Mouse (Mus musculus) thymus, postnatal 36 days (tissue): ENCODE measurements around the gene Scfd2.

Experiments used
- DNase-seq, 2 experiments: peaks; one replicate each; pipeline ENCODE4 v3.0.0; 2022; ENCODE audit warnings: mixed read lengths in 2 of 2

Scfd2 gene

DNA sequence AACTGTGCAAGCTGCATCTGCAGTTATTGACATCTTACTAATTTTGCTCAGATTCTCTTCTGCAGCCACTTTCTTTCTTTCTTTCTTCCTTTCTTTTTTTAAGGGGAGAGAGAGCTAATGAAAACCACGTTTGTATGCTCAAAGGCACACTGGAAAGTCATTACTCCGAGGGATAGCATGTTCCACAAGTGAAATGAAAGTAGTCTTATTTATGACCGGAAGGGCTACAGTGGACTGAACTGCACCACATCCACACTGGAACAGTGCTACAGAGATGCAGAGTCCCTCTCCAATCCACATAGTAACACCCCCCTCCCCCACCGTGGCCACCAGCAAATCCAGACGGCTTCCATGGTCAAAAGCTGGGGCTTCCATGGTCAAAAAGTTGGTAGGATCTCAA, 224.3 kb downstream of the Scfd2 start:
- no peak for DNase-seq

DNA sequence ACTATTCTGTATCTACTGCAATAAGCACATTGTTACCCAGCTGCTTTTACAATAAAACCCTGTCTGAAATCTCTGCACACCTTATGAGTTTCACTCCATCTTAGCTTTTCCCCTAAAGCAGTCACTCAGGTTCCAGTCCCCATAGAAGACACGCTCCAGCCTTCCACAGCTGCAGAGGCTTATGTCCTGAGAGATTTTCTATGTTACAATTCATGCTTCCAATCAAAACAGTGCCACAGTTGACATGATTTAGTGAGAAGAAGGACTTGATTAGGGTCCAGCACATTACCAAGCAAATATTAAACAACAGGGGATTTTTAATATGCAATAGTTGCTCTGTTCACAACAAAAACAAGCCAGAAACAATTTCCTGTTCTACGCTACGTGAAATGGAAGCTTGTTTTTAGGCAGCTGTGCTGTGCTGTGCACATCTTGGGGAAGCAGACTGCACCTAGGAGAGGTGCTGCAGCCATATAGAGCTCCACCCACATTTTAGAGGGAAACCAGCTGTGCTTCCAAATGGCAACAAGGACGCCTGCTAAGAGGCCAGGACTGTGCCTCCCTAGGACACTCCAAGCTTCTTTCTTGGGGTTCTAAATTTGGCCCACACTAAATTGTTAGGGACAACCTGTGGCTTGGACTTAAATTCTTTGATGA, 225.9 kb downstream of the Scfd2 start:
- DNase-seq: no peak

DNA sequence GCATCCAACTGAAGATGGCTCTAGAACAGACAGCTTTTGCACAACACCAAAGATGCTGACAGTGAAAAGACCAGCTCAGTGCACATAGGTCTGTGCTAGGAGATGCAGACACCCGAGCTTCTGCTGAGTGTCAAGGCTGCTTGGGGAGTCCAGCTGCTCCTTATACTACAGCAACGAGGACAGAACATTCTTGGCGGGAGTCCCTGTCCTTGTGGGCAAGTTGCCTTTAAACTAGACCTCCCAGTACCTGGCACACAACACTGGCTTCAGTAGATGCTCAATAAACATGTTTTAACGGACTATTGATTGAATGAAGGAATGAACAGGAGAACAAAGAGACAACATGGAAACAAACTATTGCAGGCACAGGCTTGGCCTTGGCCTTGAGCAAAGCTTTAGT, 226.8 kb downstream of the Scfd2 start:
- no peak for DNase-seq

DNA sequence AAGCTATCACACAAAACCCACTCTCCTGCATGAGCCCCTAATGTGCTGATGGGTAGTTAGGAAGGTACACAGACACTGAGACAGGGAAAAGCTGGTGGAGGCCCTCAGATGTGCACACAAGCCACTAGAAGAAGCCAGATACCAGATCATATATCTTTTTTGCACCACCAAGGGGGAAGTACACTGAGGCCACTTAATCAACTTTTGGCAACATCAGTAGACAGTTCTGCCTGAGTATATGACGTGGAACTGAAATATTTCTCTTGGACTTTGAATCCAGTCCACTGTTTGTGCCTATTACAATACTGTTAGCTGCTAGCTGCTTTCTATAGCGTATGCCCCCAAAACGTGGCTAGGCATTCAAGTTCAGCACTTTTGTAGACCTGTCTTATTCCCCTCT, 229.2 kb downstream of the Scfd2 start:
- no peak for DNase-seq

DNA sequence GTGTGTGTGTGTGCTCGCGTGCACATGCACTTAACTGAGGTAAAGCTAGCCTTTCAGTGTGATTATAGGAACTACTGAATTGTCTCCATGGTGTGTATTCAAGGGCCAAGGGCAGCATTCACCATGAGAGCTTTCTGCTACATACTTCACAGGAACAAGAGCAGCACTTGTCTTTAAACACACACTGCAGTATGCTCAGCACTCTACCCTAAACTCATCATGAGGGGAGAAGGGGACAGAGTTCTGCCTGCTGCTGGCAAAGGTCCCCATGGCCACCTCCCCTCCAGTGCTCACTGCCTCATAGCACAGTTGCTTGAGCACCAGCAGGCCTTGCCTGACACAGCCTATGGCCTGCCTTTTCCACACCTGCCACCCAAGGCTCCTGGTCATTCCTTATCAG, 230.1 kb downstream of the Scfd2 start:
- DNase-seq: no peak

DNA sequence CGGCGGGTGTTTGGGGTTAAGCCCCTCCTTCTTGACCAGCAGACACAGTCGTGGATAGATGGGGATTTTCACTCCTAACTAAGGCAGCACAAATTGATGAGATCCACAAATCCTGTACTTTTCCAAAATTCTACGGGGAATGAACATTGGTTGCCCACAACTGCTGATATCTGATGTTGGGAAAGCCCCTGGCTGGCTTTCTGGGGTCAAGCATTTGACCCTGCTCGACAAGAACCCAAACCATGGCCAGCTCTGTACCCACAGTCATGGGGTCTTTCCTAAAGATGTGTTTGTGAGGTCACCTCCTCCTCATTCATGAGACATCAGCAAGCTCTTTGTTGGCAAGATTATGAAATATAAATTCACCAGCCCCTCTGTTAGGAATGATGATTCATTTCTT, 230.6 kb downstream of the Scfd2 start:
- DNase-seq: no peak

DNA sequence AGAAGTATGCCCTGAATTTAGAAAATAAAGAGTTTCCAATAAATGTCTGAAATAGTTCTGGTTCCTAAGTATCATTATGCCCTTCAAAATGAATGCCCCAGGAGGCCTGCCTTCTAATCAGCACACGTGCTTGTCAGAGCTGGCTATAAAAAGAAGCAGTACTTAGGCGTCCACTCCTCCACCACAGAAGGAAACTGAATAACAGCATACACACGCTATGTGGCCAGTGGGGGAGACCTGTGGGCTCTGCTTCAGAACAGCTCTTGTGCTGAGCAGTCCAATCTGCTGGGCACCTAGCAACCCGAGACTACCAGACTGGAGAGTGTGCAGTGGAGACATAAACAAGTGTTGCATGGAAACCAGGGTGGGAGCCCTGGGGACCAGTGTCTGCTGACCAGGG, 231.4 kb downstream of the Scfd2 start:
- DNase-seq: no peak

DNA sequence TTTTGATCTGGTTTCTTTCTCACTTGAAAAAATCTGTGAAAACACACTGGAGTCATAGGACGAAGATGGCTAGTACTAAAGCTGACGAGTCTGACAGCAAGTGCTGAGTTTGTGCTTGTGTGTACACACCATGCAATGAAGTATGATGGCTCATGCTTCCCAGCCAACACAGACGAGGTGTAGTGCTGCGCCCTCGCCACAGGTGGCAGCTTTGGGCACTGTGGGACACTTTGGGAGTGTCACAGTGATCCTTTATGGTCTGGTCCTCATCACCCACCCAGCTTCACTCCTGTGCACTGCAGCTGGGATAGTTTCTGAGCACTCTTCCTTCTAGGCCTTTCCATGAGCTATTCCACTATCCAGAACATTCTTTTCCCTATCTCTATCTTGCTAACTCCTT, 234.4 kb downstream of the Scfd2 start:
- no peak for DNase-seq

DNA sequence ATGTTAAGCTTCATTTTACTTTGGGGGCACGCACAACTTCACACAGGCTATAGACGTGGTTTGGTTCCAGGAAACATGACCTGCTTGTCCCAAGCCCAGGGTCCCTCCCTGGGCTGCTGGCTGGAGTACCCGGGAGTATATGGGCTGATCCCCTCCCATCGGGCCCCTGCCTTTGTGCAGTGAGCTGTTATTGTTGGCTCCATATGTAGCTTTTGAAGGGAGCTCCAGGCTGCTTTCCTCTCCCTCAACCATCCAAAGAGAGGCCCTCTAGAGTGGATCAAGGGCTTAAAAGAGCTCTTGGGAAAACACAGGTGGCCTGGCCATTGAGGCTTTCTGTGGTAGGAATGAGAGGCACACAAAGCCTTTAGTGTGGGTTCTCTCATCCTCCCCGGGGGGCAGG, 235.5 kb downstream of the Scfd2 start:
- DNase-seq: no peak

DNA sequence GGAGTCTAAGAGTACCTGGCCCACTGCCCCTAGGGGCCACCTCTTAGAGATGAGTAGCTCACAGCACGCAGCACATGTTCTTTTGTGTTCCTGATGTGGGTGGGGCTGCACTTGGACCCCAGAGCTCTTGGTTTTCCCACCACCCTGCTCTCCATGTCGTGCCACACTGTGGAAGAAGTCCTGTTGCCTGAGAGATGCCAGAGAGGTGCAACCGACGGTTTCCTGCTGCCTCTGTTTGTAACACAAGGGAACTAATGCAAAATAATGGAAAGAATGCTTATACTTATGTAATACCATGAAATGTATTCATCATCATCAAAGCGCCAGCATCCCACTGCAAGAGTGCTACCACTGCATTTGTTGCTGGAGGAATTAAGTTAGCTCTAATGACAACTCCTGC, 238.0 kb downstream of the Scfd2 start:
- no peak for DNase-seq

DNA sequence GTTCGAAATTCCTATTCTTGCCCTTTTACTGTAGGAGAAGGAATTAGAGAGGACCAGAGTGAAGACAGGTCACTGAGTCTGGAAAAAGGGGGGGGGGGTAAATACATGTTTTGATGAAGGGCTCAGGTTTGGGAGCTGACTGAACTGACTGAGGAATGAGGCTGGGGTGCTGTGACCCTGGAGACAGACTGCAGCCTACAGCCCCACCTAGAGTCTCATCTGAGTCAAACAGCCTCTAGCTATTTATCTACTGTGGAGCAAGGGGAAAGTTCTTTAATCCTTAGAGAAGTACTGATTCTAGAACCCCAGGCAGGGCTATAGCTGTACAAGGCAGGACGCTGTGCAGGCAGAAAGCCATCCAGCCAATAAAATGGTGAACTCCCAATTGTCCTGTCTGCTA, 239.5 kb downstream of the Scfd2 start:
- DNase-seq: no peak

DNA sequence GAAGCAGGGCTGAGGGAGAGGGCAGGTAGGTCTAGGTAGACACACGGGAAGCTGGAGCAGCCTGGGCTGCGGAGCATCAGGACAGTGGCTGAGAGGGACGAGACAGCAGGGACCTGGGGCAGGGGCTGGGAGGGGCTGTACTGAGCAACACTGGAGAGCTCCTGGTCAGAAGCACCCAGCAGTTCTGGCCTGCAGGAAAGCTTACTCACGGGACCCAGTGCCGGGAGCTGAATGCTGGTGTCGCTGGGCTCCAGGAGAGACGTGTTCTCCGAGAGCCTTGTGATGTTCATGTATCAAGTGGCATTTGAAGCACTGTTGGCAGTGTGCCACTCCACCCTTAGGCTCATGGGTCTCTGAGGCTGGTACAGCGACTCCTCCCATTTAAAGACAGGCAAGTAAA, 240.0 kb downstream of the Scfd2 start:
- no peak for DNase-seq

DNA sequence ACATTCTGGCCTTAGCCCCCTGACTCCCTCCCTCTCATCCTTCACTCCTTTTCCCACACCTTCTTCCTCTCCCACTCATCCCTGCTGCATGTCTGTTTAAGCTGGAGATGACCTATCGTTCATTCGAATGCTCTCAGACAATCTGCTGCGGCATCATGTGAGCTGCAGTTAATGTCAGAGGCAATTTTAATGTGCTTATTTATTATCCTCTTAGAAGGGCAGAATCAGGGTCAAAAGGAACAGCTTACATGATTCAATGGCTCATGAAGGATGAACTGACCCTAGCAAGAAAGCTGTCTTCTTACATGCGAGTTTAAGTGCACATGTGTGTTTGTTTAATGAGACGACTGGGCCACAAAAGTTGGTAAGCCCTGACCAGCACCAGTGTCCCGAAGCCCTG, 241.6 kb downstream of the Scfd2 start:
- no peak for DNase-seq

DNA sequence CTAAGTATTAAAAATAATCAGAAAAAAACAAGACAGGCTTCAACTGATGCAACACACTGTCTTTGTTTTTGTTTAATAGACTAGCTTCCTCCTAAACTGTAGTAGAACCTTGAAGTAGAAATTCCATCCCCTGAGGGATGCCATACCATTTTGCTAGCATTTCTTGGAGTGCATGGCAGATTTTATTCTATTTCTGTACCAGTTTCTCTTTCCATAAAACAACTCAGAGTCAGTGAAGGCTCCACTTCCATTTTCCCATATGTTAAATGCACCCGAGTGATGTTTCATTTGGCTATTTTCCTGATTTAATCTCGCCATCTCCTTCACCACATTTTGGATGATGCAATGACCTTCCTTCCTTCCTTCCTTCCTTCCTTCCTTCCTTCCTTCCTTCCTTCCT, 243.4 kb downstream of the Scfd2 start:
- DNase-seq: no peak

DNA sequence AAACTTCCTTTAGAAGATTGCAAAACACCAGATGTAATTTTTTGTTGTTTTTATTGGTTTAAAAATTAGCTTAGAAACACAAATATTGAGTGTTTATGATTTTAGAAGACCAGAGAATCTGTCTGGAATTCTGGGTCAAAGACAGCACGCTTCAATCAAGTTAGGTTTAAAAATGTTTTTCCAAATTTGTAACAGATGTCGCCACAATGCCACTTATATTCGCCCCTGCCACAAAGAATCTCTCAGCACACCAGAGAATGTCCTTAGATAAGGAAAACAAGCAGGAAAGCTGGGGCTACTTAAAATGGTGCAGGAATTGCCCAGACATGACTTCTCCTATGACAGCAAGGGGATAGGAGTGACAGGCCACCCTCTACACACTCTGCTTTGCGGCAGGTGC, 245.3 kb downstream of the Scfd2 start:
- DNase-seq: no peak

DNA sequence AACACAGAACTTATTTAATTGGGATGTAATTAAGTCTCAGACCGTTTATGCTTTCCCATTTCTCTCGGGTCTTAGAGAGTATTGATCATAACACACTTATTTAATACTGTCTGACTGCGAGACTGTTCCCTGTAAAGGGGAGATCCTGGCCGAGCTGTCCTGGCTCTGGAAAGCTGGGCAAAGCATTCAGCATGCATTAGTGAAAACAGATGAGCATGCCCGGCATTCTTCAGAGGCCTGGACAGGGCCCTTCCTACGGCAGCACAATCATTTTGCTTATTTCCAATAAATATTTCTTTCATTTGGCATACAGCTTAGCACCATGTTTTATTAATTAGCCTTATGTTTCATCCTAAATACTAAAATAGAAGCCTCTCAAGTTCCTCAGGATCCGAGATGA, 245.8 kb downstream of the Scfd2 start:
- no peak for DNase-seq

DNA sequence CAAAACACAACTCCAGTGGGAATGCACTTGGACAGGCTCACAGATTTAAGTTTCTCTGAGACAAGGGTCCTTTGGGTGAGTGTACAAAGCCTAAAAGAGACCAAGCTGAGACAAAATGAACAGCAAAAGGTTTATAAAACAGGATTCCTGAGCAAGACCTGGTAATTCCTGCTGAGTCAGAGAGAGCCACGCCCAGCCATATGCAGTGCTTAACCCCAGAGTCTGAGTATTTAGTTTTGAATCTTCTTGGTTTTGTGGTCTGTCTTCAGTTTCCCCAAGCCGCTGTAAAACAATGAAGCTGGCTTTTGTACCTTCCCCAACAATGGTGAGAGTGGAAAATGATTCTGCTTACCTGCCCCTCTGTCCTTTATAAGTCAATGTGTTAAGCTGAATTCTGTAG, 246.3 kb downstream of the Scfd2 start:
- no peak for DNase-seq

DNA sequence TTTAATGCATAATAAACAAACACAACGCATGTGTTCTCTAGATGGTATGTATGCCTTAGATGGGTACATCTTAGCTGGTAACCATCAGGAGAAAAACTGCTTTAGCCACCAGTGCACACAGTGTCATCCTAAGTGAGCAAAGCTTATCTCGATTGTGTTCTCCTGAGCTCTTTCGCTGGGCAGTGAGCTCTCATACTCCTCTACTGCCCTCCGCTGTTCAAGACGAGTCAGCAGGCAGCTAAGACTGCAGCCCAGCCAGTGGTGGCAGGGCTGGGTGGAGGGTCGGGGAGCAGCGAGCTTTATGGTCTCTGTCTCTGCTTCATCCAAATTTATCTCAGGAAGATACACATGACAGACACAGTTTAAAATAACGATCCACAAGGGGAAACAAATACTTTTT, 248.0 kb downstream of the Scfd2 start:
- DNase-seq: peak; percentile 33 to 35

DNA sequence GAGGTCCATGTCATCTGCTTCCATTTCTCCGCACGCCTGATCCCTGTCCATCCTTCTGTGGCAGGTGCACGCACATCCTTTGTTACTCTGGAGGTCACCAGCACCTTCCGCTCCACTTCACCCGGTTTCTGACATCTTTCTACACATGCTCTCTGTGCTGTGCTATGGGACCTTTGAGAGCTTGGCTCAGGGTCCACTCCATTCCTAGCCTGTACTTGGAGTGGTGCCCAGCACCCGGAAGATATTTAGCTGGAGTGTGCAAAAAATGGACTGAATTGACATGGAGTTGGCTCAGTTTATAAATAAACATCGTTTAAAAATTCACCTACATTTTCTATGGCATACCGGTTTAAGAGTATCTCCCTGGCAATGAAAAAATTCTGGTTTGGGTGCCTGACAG, 250.1 kb downstream of the Scfd2 start:
- DNase-seq: no peak

DNA sequence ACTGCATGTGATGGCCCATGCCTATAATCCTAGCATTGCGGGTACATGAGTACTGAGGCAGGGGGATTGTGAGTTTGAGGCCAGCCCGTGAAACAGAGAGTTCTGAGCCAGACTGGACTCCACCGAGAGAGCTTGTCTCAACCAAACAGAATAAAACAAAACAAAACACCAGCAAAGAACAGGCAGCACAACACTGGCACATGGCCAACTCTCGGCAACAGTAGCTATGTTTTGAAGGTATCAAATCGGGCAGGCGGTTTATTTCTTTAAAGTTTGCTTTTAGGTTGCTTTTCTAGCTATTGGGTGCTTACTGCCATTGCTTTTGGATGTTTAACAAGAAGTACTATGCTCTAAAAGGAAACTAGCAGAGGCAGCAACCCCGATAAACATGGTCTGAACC, 251.9 kb downstream of the Scfd2 start:
- no peak for DNase-seq

DNA sequence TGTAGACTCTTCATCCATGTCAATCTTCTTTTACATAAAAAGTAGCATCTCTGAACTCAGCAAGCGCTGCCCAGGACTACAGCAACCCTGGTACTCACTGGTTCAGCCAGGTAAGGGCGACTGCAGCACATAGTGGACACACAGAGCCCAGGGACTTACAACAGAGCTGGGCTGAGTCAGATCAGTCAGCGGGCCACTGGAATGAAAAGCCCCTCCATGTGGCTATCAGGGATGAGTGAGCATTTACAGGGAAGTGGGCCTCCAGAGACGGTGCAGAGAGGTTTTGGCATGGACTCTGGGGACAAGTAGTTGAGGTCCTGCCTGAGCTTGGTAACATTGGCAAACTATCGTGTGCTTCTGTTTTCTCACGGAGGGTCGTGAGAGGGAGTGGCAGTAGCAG, 253.1 kb downstream of the Scfd2 start:
- no peak for DNase-seq

DNA sequence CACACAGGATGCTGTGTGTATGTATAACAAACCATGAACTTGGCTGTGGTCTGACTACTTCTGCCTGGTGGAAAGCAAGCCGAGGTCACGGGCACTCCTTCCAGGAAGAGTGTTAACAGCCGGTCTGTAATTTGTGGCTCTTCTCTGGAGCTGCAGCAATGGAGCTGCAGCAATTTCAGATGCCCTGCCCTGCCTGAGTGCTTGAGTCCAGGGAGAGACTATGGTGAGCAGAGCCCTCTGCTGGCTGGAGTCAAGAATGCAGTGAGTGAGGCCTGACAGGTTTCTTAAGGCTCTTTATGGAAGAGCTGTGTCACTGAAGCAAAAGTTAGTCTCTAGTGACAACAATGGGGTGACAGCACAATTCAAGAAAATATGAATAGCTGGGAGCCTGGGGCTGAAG, 253.8 kb downstream of the Scfd2 start:
- DNase-seq: peak; percentile 83

DNA sequence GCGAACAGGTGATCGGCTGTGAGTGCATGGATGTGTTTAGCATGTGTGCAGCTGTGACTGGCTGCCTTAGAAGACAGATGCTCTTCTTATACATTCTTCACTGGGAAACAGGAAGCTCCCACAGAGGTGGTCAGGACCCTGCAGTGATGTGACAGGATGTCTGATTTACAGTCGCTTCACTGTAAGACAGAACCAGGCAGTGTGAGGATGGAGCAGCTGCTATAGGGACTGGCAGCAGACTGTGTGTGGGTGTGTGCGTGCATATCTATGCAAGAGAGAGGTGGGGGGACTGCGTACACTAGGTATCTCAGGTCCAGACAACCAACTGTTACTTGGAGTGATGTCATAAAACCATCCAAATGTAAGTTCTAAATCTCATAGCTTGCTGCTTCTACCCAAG, 254.3 kb downstream of the Scfd2 start:
- peak in 1 of 2 experiments; percentile 28 for DNase-seq

DNA sequence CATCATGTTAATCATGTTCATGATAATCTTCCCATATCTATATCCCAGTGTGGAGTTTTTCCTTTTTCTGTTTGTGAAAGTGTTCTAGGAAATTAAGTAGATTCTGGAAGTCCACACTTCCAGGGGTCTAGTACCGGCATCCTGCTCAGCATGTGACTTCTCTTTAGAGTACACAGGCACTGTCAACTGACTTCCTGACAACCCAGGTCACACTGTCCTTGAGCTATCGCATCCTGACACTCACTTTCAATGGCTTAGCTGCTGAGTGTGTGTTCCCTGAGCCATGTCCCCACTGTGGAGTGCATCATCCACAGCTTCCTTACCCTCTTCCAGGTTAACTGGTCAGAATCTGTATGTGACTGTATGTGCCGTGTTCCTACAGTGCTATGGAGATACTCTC, 258.2 kb downstream of the Scfd2 start:
- no peak for DNase-seq

DNA sequence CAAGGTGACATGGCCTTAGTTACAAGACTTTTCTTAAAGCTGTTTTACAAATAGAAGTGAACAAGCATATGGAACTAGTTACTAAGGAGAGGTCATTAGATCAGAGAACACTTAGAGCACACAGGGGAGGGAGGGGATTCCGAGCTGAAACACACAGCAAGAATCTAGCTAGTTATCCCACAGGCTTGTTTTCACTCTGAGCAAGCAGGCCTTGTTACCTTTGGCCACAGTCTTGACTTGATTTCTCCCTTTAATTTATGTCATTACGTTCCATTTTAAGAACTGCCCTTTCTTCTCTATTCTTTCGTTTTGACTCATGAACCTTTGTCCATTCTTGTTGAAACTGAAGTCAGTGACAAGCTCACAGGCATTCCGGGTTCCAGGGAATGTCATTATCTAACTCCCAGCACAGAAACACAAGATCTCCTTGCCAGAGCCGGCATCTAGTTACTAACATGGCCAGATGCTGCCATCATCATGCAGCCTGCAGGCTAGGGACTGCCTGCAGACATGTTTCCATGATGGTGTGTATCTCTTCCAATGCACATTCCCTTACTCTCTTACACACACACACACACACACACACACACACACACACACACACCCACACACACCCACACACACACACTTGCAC, 263.7 kb downstream of the Scfd2 start:
- no peak for DNase-seq
